Mouse (Mus musculus) heart, adult 2 months (tissue): ENCODE measurements around the gene Slc7a8.

Experiments used
- CTCF ChIP-seq: fragments of 200-600 bp; IDR thresholded peaks from 2 replicates; pipeline ENCODE4 v1.8.1; 2022; ENCODE audit warnings: antibody characterized with exemption, mild to moderate bottlenecking, moderate library complexity
- EP300 ChIP-seq: fragments of 200-500 bp; IDR thresholded peaks from 2 replicates; pipeline ENCODE4 v1.6.1; 2011; ENCODE audit warnings: low read depth, low read length, control low read depth; ENCODE audit not compliant: insufficient read depth

GRCm38 (mm10) chr14:54802428-54802827, 20.7 kb upstream of the Slc7a8 start:
- TF ChIP-seq EP300, result no peak
- no peak for TF ChIP-seq CTCF
